Mouse (Mus musculus): Measurements from ENCODE around the gene Ipo11. TPM values are rescaled to one million over a fixed set of nuclear protein-coding genes. Genes with fewer than 3 reads are reported as not detected.
"Not testable (repeated sequence)": the region's sequence is repeated elsewhere in the genome, so short reads cannot be mapped to it uniquely, and the experiment has no call there.

Gene Ipo11
- polyA plus RNA-seq, 1 experiment from 2014 or later: 46.8 TPM

DNA sequence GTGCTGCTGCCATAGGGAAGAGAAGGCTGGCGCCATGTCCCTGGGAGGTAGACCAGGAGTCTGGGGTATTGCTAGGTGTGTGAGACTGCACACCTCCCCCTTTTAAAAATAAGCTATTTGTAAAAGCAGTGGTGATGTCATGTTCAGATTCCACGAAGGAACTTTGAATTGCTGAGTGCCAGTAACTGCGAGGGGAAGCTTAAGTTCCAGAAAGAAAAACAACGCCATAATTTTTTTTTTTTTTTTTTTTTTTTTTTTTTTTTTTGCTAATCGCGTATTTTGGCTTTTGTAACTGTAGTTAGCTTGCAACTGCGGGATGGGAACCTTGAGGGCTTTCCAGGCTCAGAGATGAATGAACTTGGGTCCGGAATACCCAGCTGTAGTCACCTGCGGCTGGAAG lies 8.8 kb upstream of the Ipo11 start:
- no peak overlapping the region for H3K27ac ChIP-seq (ENCODE audit: low read depth, low read length)
- DNase-seq (ENCODE audit: low spot score): no peak
- no peak overlapping the region for H3K4me3 ChIP-seq (ENCODE audit: low read depth, low read length)
- H3K4me1 ChIP-seq (ENCODE audit: control insufficient read depth, insufficient read depth, low read length): peaks cover 9% of the 10 kb centered on the region
- no peaks in the 10 kb centered on the region for H3K9me3 ChIP-seq (replicated peaks; ENCODE audit: control insufficient read depth, low read length)
- peaks cover 11% of the 10 kb centered on the region for H3K36me3 ChIP-seq (ENCODE audit: control insufficient read depth, insufficient read depth, low read length)
- H3K27me3 ChIP-seq (replicated peaks; ENCODE audit: control insufficient read depth, insufficient read depth, low read length): no peaks in the 10 kb centered on the region
- no peak overlapping the region for H3K9ac ChIP-seq (ENCODE audit: low read length)
- ATAC-seq: no peak
- H3K4me2 ChIP-seq (ENCODE audit: low read length): no peak overlapping the region
- WGBS: 86% methylated on average over 9 of the region's 9 CpGs

DNA sequence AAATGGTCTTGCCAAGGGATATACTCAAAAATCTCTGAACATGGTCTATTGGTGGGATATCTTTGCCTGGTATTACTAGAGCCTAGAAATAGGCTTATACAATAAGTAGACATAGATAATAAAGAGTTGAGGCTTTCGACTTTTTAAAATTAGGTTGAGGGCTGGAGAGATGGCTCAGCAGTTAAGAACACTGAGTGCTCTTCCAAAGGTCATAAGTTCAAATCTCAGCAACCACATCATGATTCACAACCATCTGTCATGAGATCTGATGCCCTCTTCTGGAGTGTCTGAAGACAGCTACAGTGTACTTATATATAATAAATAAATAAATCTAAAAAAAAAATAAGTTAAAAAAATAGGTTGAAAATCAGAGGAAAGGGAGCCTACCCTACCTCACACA lies 6.0 kb upstream of the Ipo11 start:
- H3K9ac ChIP-seq (ENCODE audit: low read length): no peak overlapping the region
- no peaks in the 10 kb centered on the region for H3K36me3 ChIP-seq (ENCODE audit: control insufficient read depth, insufficient read depth, low read length)
- H3K4me1 ChIP-seq (ENCODE audit: control insufficient read depth, insufficient read depth, low read length): peaks cover 2% of the 10 kb centered on the region
- no peaks in the 10 kb centered on the region for H3K9me3 ChIP-seq (replicated peaks; ENCODE audit: control insufficient read depth, low read length)
- H3K27me3 ChIP-seq (replicated peaks; ENCODE audit: control insufficient read depth, insufficient read depth, low read length): no peaks in the 10 kb centered on the region
- WGBS: 93% methylated on average over 1 of the region's 1 CpGs
- ATAC-seq (no peak), DNase-seq (ENCODE audit: low spot score) (no peak)
- H3K27ac ChIP-seq (ENCODE audit: low read depth, low read length): no peak overlapping the region
- no peak overlapping the region for H3K4me3 ChIP-seq (ENCODE audit: low read depth, low read length)
- no peak overlapping the region for H3K4me2 ChIP-seq (ENCODE audit: low read length)

DNA sequence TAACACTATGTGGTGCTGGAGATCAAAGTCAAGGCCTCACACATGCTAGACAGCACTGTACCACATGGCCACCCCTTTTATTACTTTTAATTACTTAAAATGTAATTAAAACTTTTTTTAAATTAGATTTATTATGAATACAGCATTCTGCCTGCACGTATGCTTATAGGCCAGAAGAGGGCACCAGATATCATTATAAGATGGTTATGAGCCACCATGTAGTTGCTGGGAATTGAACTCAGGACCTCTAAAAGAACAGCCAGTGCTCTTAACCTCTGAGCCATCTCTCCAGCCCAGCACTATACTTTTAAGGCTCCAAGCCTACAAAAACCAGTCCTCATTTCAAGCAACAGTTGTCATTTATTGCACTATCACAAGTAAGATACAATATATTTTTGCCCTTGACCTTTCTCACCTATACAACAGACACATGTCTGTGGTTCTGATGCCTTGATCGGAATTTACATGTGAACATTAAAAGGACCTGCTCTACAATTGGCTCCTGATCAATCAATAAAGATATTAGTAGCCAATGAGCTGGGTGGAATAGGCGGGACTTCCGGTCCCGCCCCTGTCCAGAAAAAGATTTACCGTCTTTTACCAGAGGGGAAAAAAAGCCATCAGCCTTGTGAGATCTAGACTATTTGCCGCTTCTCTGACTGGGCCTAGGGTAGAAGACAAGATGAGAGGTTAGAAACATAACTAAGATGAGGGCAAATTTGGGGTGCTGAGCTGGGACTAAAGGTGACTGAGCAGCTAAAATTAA lies 4.6 kb upstream of the Ipo11 start:
- ATAC-seq (0 out of 2 replicates have a peak, but pooled peaks have one; percentile 9), DNase-seq (ENCODE audit: low spot score) (peak; percentile 66)
- H3K36me3 ChIP-seq (ENCODE audit: control insufficient read depth, insufficient read depth, low read length): no peaks in the 10 kb centered on the region
- H3K4me1 ChIP-seq (ENCODE audit: control insufficient read depth, insufficient read depth, low read length): no peaks in the 10 kb centered on the region
- no peak overlapping the region for H3K9ac ChIP-seq (ENCODE audit: low read length)
- WGBS: 26% methylated on average over 7 of the region's 7 CpGs
- H3K27ac ChIP-seq (ENCODE audit: low read depth, low read length): no peak overlapping the region
- H3K4me3 ChIP-seq (ENCODE audit: low read depth, low read length): no peak overlapping the region
- H3K4me2 ChIP-seq (ENCODE audit: low read length): peak overlapping the region; percentile 28; the same call in 1 of the 2 replicates
- H3K27me3 ChIP-seq (replicated peaks; ENCODE audit: control insufficient read depth, insufficient read depth, low read length): no peaks in the 10 kb centered on the region
- H3K9me3 ChIP-seq (replicated peaks; ENCODE audit: control insufficient read depth, low read length): no peaks in the 10 kb centered on the region

DNA sequence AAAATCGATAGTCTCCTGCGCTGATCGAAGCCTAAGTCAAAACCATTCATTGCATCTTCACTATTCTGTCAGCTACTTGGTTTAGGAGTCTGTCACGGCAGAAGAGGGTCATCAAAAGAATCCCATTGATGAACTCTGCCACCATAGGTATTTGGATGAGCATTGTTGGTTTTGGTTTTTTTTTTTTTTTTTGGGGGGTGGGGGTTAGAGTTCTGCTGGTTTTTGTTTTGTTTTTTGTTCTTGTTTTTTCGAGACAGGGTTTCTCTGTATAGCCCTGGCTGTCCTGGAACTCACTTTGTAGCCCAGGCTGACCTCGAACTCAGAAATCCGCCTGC lies 347 bp upstream of the Ipo11 start:
- 29% methylated on average over 7 of the region's 7 CpGs for WGBS
- H3K4me3 ChIP-seq (ENCODE audit: low read depth, low read length): peak overlapping the region; percentile 96
- H3K4me2 ChIP-seq (ENCODE audit: low read length): peak overlapping the region; percentile 74
- no peaks in the 10 kb centered on the region for H3K36me3 ChIP-seq (ENCODE audit: control insufficient read depth, insufficient read depth, low read length)
- DNase-seq (ENCODE audit: low spot score) (no peak), ATAC-seq (no peak)
- no peaks in the 10 kb centered on the region for H3K27me3 ChIP-seq (replicated peaks; ENCODE audit: control insufficient read depth, insufficient read depth, low read length)
- H3K4me1 ChIP-seq (ENCODE audit: control insufficient read depth, insufficient read depth, low read length): peaks cover 5% of the 10 kb centered on the region
- H3K9me3 ChIP-seq (replicated peaks; ENCODE audit: control insufficient read depth, low read length): no peaks in the 10 kb centered on the region
- no peak overlapping the region for H3K27ac ChIP-seq (ENCODE audit: low read depth, low read length)
- no peak overlapping the region for H3K9ac ChIP-seq (ENCODE audit: low read length)

DNA sequence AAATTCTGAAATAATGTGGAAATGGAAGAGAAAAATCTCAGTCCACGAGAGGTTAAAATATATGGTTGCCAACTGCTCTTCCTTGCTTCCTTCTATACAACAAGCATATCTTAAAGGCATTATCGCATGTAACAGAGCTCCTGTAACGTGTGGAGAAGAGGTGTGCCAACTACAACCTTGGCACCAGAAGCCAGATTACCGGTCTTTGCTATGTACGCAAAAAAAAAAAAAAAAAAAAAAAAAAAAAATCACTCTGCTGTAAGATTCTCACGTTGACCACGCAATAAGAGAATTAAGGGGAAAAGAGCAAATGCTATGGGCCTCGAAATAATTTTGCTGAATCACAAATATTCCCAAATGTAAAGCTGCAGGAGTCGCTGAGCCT lies 895 bp downstream of the Ipo11 start:
- H3K36me3 ChIP-seq (ENCODE audit: control insufficient read depth, insufficient read depth, low read length): no peaks in the 10 kb centered on the region
- H3K4me3 ChIP-seq (ENCODE audit: low read depth, low read length): peak overlapping the region; percentile 96
- peaks cover 5% of the 10 kb centered on the region for H3K4me1 ChIP-seq (ENCODE audit: control insufficient read depth, insufficient read depth, low read length)
- H3K9me3 ChIP-seq (replicated peaks; ENCODE audit: control insufficient read depth, low read length): no peaks in the 10 kb centered on the region
- H3K9ac ChIP-seq (ENCODE audit: low read length): peak overlapping the region; percentile 87
- no peaks in the 10 kb centered on the region for H3K27me3 ChIP-seq (replicated peaks; ENCODE audit: control insufficient read depth, insufficient read depth, low read length)
- peak overlapping the region; percentile 74 for H3K4me2 ChIP-seq (ENCODE audit: low read length)
- DNase-seq (ENCODE audit: low spot score) (no peak), ATAC-seq (no peak)
- H3K27ac ChIP-seq (ENCODE audit: low read depth, low read length): peak overlapping the region; percentile 78; the same call in 1 of the 2 replicates
- WGBS: 10% methylated on average over 9 of the region's 9 CpGs

DNA sequence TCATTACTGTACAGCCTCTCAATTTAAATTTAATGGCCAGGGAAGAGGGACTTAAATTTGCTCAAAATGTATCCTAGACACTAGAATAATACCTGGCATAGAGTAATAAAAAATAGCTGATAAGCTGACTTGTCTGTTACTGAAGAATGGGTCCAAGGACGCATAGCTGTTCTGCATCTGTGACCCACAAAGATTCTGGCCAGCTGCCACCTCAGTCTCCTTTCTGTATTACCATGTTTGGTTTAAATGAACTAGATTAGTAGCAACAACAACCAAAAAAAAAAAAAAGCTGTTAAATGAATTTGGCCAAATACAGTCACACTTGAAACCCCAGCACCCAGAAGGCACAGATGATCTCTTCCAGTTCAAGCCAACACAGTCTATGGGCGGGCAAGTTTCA lies 7.6 kb downstream of the Ipo11 start:
- Histone ChIP-seq H3K4me2 (ENCODE audit: low read length) (no peak overlapping the region), H3K4me3 (ENCODE audit: low read depth, low read length) (no peak overlapping the region), H3K36me3 (ENCODE audit: control insufficient read depth, insufficient read depth, low read length) (peaks cover 9% of the 10 kb centered on the region; the same call in 1 of the 2 replicates), H3K9ac (ENCODE audit: low read length) (no peak overlapping the region), H3K9me3 (replicated peaks; ENCODE audit: control insufficient read depth, low read length) (peaks cover 6% of the 10 kb centered on the region; the same call in 1 of the 2 replicates), H3K4me1 (ENCODE audit: control insufficient read depth, insufficient read depth, low read length) (no peaks in the 10 kb centered on the region), H3K27ac (ENCODE audit: low read depth, low read length) (no peak overlapping the region), H3K27me3 (replicated peaks; ENCODE audit: control insufficient read depth, insufficient read depth, low read length) (no peaks in the 10 kb centered on the region)
- no peak for DNase-seq (ENCODE audit: low spot score)
- WGBS: 93% methylated on average over 2 of the region's 2 CpGs
- ATAC-seq: no peak

DNA sequence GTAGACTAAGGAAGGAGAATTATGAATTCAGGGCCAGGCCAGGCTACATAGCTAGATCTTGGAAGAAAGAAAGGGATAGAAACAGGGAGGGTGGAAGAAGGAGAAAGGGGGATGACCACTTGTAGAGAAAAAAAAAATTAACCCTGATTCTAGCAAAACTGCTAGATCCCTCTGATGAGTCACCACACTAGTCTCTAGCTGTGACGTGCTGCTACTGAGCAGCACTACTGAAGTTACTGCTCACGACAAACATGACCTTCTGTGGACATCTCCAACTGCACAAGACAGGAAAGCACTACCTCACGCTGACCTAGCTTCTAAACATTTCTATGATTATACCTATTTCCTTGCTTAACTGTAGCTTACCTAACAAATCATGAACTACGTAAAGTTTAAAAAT lies 8.5 kb downstream of the Ipo11 start:
- no peak overlapping the region for H3K4me2 ChIP-seq (ENCODE audit: low read length)
- WGBS: 98% methylated on average over 4 of the region's 4 CpGs
- no peak overlapping the region for H3K4me3 ChIP-seq (ENCODE audit: low read depth, low read length)
- H3K9ac ChIP-seq (ENCODE audit: low read length): no peak overlapping the region
- H3K36me3 ChIP-seq (ENCODE audit: control insufficient read depth, insufficient read depth, low read length): peaks cover 13% of the 10 kb centered on the region; the same call in 1 of the 2 replicates
- H3K27me3 ChIP-seq (replicated peaks; ENCODE audit: control insufficient read depth, insufficient read depth, low read length): no peaks in the 10 kb centered on the region
- peaks cover 6% of the 10 kb centered on the region; the same call in 1 of the 2 replicates for H3K9me3 ChIP-seq (replicated peaks; ENCODE audit: control insufficient read depth, low read length)
- DNase-seq (ENCODE audit: low spot score) (no peak), ATAC-seq (no peak)
- no peaks in the 10 kb centered on the region for H3K4me1 ChIP-seq (ENCODE audit: control insufficient read depth, insufficient read depth, low read length)
- no peak overlapping the region for H3K27ac ChIP-seq (ENCODE audit: low read depth, low read length)

DNA sequence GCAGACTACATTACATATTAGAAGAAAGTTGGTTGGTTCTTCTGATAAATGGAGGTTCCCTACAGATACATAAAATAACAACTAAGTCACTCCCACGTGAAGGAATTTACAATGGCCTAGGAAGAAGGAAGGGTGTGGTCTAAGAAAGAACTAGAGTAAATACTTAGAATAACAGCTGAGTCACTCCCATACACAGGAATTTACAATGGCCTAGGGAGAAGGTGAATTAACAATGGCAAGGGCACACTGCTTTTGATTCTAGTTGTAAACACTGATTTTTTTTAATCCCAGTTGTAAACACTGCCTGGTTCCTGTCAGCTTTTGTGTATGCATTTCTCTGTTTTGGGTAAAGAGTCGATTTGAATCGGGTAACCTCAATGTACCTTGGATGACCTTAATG lies 10.8 kb downstream of the Ipo11 start:
- not testable (repeated sequence) for H3K9me3 ChIP-seq (replicated peaks; ENCODE audit: control insufficient read depth, low read length); H3K27me3 ChIP-seq (replicated peaks; ENCODE audit: control insufficient read depth, insufficient read depth, low read length); H3K4me1 ChIP-seq (ENCODE audit: control insufficient read depth, insufficient read depth, low read length); DNase-seq (ENCODE audit: low spot score); H3K27ac ChIP-seq (ENCODE audit: low read depth, low read length); H3K9ac ChIP-seq (ENCODE audit: low read length); H3K4me3 ChIP-seq (ENCODE audit: low read depth, low read length); ATAC-seq; H3K4me2 ChIP-seq (ENCODE audit: low read length)
- H3K36me3 ChIP-seq (ENCODE audit: control insufficient read depth, insufficient read depth, low read length): peaks cover 25% of the 10 kb centered on the region
- 95% methylated on average over 3 of the region's 3 CpGs for WGBS

DNA sequence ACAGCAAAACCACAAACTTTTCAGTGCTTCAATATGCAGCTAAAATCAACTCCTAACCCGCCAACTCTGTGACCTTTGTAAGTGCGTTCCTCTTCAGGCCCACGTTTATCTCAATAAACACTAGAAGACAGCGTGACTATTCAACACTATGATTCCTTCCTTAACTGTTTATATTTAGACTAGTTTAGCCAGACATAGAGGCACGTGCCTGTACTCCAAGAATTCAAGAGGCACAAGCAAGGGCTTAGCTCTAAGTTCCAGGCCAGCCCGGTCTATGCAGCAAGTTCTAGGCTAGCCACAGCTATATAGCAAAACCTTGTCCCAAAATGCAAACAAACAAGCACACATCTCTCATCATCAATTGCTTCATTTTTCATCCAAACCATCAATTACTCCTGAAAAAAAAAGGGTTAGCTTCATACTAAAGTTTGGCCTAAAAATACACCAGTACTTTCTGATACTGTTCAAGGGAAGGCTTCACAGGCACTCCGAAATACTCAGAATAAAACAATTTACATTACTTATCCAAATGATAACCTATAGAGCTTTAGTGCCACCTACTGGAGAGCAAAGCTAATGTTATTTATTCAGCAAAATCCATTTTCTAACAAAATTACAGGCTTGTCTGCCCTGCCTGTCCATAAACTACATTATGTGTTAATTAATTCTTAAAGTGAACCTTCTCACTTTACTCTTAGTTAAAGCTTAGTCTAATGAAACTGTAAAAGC lies 18.3 kb downstream of the Ipo11 start:
- Histone ChIP-seq H3K9me3 (replicated peaks; ENCODE audit: control insufficient read depth, low read length) (no peaks in the 10 kb centered on the region), H3K27me3 (replicated peaks; ENCODE audit: control insufficient read depth, insufficient read depth, low read length) (no peaks in the 10 kb centered on the region), H3K27ac (ENCODE audit: low read depth, low read length) (no peak overlapping the region), H3K36me3 (ENCODE audit: control insufficient read depth, insufficient read depth, low read length) (peaks cover 27% of the 10 kb centered on the region), H3K4me2 (ENCODE audit: low read length) (no peak overlapping the region), H3K4me3 (ENCODE audit: low read depth, low read length) (no peak overlapping the region), H3K4me1 (ENCODE audit: control insufficient read depth, insufficient read depth, low read length) (no peaks in the 10 kb centered on the region), H3K9ac (ENCODE audit: low read length) (no peak overlapping the region)
- 91% methylated on average over 7 of the region's 7 CpGs for WGBS
- no peak for ATAC-seq
- DNase-seq (ENCODE audit: low spot score): peak; percentile 87

Data from forebrain, embryonic 14.5 days (tissue).